Mouse (Mus musculus) hindbrain, embryonic 10.5 days (tissue): ENCODE measurements around the gene St3gal4. TPM values are rescaled to one million over a fixed set of nuclear protein-coding genes. Genes with fewer than 3 reads are reported as not detected.

Source experiments
- DNase-seq: peaks from one replicate; pipeline ENCODE4 v3.0.0-alpha.2; 2017; ENCODE audit warnings: low spot score
- H3K27ac ChIP-seq: fragments of 300-500 bp; sonication (generic); 2 replicates; pipeline ENCODE4 v1.5.1; 2016; ENCODE audit warnings: mild to moderate bottlenecking, moderate library complexity
- H3K27me3 ChIP-seq: fragments of 300-500 bp; sonication (generic); 2 replicates; pipeline ENCODE4 v1.6.1; 2016; ENCODE audit warnings: mild to moderate bottlenecking; ENCODE audit not compliant: poor library complexity, insufficient read depth, severe bottlenecking
- H3K36me3 ChIP-seq: fragments of 300-500 bp; sonication (generic); 2 replicates; pipeline ENCODE4 v1.6.1; 2016; ENCODE audit warnings: mild to moderate bottlenecking, moderate library complexity
- H3K4me1 ChIP-seq: fragments of 300-500 bp; sonication (generic); replicated peaks from 2 replicates; pipeline ENCODE4 v1.6.1; 2016; ENCODE audit warnings: mild to moderate bottlenecking
- H3K4me3 ChIP-seq: fragments of 300-500 bp; sonication (generic); 2 replicates; pipeline ENCODE4 v1.5.1; 2016; ENCODE audit warnings: mild to moderate bottlenecking, moderate library complexity
- H3K9me3 ChIP-seq: fragments of 300-500 bp; sonication (generic); 2 replicates; pipeline ENCODE4 v1.6.1; 2016; ENCODE audit warnings: mild to moderate bottlenecking, moderate library complexity
- WGBS: fragments of 180-500 bp; shearing (Covaris S2); methylation state at CpG from one replicate; pipeline ENCODE4 v1.1.7; 2016; 5-methylcytosine and 5-hydroxymethylcytosine counted together
- polyA plus RNA-seq: library from polyadenylated mRNA; unstranded; fragments of >200 nt; fragmentation: Nextera tagmentation; extraction: Ambion mirVana; gene quantifications from 2 replicates; pipeline ENCODE4 v1.2.1, GENCODE M21; 2016

Gene St3gal4
- polyA plus RNA-seq, 1 experiment from 2014 or later = 10.3 TPM

DNA sequence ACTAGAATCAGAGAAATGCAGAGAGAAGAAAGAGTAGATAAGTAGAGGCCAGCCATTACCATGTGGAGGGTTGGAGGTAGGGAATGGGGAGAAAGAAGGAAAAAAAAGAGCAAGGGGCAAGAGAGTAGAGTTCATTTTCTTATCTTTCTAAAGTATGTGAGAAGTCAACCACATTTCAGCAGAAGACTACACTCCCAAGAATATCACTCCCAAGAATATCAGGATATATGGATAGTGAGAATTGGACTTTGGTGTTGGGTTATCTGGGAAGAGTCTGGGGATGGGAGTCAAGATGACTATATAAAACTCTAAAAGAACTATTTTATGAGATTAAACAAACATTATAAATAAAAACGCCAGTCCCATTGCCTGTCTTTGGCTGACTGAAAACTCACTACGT is 26.2 kb downstream of the St3gal4 start:
- DNase-seq = no peak
- WGBS = 93% methylated on average over 2 of the region's 2 CpGs
- H3K4me1 ChIP-seq = no peaks in the 10 kb centered on the region

DNA sequence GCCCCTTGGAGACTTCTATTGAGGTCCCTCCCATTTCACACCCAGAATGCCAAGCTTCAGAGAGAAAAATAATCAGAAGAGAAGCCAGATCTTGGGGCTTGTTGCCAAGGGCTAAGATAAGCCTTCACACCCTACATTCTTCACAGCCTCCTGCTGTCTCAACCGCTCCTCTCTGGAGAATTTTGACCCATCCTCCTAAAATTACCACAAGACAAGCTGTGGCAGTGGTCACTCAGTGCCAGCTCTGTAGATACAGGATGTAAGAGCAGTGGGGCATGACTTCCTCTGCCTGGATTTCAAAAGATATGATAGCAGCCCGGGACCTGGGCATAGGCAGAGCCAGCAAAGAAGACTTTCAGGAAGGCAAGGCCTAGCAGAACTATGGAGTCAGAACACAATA is 57.6 kb downstream of the St3gal4 start:
- 71% methylated on average over 2 of the region's 2 CpGs for WGBS
- no peaks in the 10 kb centered on the region for H3K27me3 ChIP-seq
- no peak for DNase-seq
- peaks cover 6% of the 10 kb centered on the region for H3K4me1 ChIP-seq
- no peak overlapping the region for H3K27ac ChIP-seq
- no peaks in the 10 kb centered on the region for H3K9me3 ChIP-seq
- H3K4me3 ChIP-seq = no peak overlapping the region
- H3K36me3 ChIP-seq = no peaks in the 10 kb centered on the region

More for the DNA sequence above, 26.2 kb downstream of the St3gal4 start:
- no peaks in the 10 kb centered on the region for H3K27me3 ChIP-seq
- no peak overlapping the region for H3K4me3 ChIP-seq
- no peaks in the 10 kb centered on the region for H3K36me3 ChIP-seq
- no peaks in the 10 kb centered on the region for H3K9me3 ChIP-seq
- H3K27ac ChIP-seq = no peak overlapping the region

DNA sequence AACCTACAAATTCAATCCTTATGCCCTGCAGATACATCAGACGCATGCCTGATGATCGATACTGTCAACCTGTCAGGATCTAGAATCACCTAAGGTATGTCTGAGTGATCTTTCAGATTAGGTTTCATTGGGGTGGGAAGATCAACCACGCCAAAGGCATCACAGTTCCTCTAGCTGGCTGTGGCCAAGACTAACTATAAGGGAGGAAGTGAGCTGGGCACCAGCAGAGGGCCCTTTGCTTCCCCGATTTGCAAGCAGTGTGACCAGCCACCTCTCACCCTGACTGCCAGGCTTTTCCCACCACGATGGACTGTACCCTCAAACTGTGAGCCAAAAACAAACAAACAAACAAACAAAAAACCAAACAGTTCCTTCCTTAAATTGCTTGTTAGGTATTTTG is 59.2 kb downstream of the St3gal4 start:
- H3K4me3 ChIP-seq = no peak overlapping the region
- WGBS = 91% methylated on average over 5 of the region's 5 CpGs
- no peaks in the 10 kb centered on the region for H3K36me3 ChIP-seq
- DNase-seq = no peak
- H3K27ac ChIP-seq = no peak overlapping the region
- no peaks in the 10 kb centered on the region for H3K9me3 ChIP-seq
- no peaks in the 10 kb centered on the region for H3K27me3 ChIP-seq
- peaks cover 6% of the 10 kb centered on the region for H3K4me1 ChIP-seq

DNA sequence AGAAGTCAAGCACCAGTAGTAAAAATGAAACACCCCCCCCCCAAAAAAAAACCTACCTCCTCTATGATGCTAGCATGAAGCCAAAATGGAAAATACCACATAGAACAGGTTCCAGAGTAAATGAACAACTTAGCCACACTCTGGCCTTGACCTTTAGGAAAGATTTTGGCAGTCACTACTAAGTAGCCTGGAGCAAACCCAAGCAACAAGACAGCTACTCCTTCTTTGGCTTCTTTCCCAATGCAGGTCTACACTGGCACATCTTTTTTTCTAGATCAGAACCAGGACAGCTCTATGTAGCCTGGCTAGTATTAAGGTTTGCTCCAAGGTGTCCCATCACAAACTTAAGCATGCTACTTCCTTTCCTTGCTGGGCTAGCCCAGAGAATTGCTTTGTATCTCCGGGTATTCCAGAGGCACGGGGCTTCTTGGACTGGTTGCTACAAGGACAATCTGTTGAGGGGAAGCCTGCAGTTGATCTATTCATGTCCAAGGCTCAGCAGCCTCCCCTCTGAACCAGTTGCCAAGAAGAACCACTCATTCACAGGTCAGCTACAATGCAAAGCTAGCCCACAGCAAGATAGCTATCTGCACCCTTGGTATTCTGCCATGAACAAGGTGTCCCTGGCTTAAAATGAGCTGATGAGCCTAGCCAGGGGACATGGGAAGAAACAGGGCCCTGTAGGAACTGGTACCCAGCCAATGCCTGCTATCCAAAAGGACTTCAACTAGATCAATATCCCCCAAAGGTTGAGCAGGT is 60.3 kb downstream of the St3gal4 start:
- DNase-seq = no peak
- Histone ChIP-seq H3K27ac (no peak overlapping the region), H3K27me3 (no peaks in the 10 kb centered on the region), H3K36me3 (no peaks in the 10 kb centered on the region), H3K9me3 (no peaks in the 10 kb centered on the region), H3K4me1 (peaks cover 6% of the 10 kb centered on the region), H3K4me3 (no peak overlapping the region)
- WGBS = 95% methylated on average over 2 of the region's 2 CpGs

DNA sequence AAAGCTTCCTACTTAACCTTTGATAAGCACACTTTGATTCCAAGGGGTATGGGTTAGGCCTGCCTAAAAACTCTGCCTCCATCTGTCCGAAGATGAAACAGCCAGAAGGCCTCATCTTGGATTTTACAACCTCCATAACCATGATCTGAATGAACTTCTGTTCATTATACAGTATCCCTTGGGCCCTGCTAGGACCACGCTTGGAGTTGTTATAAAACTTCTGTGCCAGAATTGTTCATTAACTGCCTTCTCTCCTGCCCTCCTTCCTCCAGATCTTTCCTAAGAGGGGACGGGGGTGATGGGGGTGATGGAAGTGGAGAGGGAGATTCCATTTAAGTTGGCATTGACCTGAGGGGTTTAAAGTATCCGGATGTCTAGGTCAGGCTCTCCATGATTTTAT is 60.9 kb downstream of the St3gal4 start:
- no peaks in the 10 kb centered on the region for H3K9me3 ChIP-seq
- no peak overlapping the region for H3K4me3 ChIP-seq
- no peak for DNase-seq
- H3K27me3 ChIP-seq = no peaks in the 10 kb centered on the region
- peaks cover 4% of the 10 kb centered on the region for H3K36me3 ChIP-seq
- 91% methylated on average over 4 of the region's 4 CpGs for WGBS
- H3K4me1 ChIP-seq = peaks cover 6% of the 10 kb centered on the region
- no peak overlapping the region for H3K27ac ChIP-seq

DNA sequence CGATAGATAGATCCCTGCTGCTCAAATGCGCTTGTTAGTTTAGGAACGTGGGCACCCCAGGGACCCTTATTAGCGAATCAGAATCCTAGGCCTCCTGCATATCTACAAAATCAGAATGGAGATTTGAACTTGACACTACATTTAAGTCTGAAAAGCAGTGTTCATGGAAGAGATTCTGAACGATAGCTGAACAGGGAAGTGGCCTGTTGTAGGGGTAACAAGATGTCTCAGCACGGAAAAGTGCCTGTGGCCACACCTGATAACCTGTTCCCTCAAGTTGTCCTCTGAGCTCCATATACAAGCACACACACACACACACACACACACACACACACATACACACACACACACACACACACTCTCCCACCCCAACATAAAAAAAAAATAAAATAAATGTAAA is 61.4 kb downstream of the St3gal4 start:
- Histone ChIP-seq H3K9me3 (no peaks in the 10 kb centered on the region), H3K27ac (no peak overlapping the region), H3K36me3 (peaks cover 9% of the 10 kb centered on the region), H3K27me3 (no peaks in the 10 kb centered on the region), H3K4me3 (no peak overlapping the region), H3K4me1 (peaks cover 6% of the 10 kb centered on the region)
- 85% methylated on average over 6 of the region's 6 CpGs for WGBS
- no peak for DNase-seq

DNA sequence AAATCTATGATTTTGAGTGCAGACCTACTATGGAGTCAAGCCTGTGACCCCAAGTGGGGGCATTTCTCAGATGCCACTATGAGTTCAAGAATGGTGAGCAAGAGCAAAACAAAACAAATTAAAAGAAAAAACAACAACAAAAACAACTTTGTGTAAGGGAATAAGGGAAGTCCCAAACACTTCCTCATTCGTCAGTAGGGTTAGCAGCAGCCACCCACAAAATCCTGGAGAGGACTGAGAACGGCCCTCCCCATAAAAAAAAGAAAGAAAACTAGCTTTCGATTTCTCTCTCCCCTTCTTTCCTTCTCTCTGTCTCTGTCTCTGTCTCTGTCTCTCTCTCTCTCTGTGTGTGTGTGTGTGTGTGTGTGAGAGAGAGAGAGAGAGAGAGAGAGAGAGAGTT is 62.5 kb downstream of the St3gal4 start:
- H3K27me3 ChIP-seq = no peaks in the 10 kb centered on the region
- no peaks in the 10 kb centered on the region for H3K9me3 ChIP-seq
- DNase-seq = no peak
- peaks cover 5% of the 10 kb centered on the region for H3K4me1 ChIP-seq
- H3K36me3 ChIP-seq = peaks cover 14% of the 10 kb centered on the region
- 94% methylated on average over 3 of the region's 3 CpGs for WGBS
- H3K4me3 ChIP-seq = no peak overlapping the region
- no peak overlapping the region for H3K27ac ChIP-seq

DNA sequence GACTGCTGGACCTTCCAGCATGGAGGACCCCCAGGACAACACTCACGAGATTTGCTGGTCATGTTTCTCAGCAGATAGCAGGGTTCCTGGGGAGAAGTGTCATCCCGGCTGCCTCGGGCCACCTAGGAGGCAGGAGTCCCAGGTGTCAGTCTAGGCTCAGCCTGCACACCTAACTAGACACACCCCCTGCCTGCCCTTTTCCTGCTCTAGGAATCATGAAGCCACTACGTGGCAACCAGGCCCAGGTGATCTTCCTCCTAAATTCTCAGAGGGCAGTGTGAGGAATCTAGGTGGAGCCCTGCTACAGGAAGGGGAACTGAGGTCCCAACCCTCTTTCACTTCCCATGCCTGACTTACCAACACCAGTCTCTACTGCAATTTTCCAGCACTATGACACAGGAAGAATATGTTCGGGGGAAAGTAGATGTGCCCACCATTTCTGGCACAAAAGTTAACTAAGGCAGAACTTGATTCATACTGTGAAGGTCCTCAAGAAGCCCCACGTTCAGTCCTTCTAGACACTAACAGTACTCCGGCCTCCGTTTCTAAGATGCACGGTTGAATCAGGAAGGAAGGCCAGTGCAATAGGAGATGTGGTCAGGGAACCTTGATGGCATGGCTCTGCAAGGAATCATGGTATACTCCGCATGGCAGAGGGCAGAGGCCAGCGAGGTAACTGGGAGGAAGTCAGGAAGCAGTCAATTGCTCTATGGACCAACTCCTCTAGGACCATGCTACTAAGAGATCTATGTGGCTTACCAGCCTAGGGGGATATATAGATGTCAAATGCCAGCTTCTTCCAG is 63.3 kb downstream of the St3gal4 start:
- 91% methylated on average over 11 of the region's 11 CpGs for WGBS
- H3K27ac ChIP-seq = no peak overlapping the region
- H3K4me3 ChIP-seq = no peak overlapping the region
- no peaks in the 10 kb centered on the region for H3K4me1 ChIP-seq
- H3K36me3 ChIP-seq = peaks cover 14% of the 10 kb centered on the region
- H3K27me3 ChIP-seq = no peaks in the 10 kb centered on the region
- no peak for DNase-seq
- no peaks in the 10 kb centered on the region for H3K9me3 ChIP-seq

DNA sequence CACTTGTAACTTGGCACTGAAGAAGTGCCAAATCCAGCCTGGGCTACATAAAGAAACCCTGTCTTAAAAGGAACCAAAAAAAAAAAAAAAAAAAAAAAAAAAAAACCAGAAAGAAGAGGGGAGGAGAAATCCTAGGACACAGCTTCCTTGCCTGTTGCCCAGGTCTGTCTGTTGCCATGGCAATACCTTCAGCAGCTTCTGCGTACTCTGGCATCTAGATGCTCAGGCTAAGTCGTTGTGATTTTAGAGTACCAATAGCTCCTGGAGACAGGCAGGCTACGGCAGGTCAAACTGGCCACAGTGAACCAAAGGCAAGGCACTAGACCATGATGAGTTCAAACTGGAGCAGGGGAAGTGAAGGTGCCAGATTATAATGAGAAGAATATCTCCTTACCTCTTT is 65.4 kb downstream of the St3gal4 start:
- Histone ChIP-seq H3K36me3 (peaks cover 14% of the 10 kb centered on the region), H3K27ac (no peak overlapping the region), H3K9me3 (no peaks in the 10 kb centered on the region), H3K4me3 (no peak overlapping the region), H3K27me3 (no peaks in the 10 kb centered on the region), H3K4me1 (no peaks in the 10 kb centered on the region)
- WGBS = 86% methylated on average over 3 of the region's 3 CpGs
- no peak for DNase-seq

DNA sequence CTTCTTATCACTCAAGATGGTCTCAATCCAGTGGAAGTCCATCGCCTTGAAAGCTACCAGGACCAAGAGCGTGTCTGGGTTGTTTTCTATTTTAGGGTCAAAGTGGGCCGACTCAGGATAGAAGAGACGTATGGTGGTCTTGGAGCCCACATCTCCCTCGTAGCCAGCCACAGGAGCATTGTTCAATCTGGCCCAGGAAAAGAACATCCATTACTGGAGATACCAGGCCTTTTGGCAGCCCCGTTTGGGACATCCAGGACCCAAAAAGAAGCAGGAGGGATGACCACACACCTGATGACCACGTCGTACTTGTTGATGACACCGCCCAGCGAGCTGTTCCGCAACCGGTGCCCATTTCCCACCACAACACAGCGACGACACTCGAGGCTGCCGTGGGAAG is 66.0 kb downstream of the St3gal4 start:
- no peaks in the 10 kb centered on the region for H3K4me1 ChIP-seq
- 95% methylated on average over 16 of the region's 16 CpGs for WGBS
- no peaks in the 10 kb centered on the region for H3K27me3 ChIP-seq
- H3K36me3 ChIP-seq = peaks cover 14% of the 10 kb centered on the region
- H3K27ac ChIP-seq = no peak overlapping the region
- H3K9me3 ChIP-seq = no peaks in the 10 kb centered on the region
- DNase-seq = no peak
- H3K4me3 ChIP-seq = no peak overlapping the region

DNA sequence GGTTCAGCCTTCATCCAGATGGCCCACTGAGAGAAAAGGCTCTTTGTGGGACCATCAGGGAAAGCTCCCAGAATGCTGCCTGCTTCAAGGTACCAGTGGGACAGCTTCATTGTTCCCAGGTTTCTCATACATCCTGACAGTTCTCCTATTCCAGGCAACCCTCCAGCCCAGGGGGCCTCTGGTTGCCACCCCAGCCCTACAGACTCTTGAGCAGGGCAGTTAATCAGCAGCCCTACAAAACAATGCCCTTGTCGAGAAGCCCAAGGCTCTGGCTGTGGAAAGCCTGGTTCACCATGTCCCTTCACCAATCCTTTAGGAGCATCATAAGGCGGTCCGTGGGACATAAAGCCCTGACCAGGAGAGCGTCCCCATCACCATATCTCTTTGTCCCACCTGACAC is 66.4 kb downstream of the St3gal4 start:
- no peak for DNase-seq
- Histone ChIP-seq H3K36me3 (peaks cover 15% of the 10 kb centered on the region), H3K27me3 (no peaks in the 10 kb centered on the region), H3K9me3 (no peaks in the 10 kb centered on the region), H3K4me3 (no peak overlapping the region), H3K4me1 (no peaks in the 10 kb centered on the region), H3K27ac (no peak overlapping the region)
- WGBS = 91% methylated on average over 4 of the region's 4 CpGs

DNA sequence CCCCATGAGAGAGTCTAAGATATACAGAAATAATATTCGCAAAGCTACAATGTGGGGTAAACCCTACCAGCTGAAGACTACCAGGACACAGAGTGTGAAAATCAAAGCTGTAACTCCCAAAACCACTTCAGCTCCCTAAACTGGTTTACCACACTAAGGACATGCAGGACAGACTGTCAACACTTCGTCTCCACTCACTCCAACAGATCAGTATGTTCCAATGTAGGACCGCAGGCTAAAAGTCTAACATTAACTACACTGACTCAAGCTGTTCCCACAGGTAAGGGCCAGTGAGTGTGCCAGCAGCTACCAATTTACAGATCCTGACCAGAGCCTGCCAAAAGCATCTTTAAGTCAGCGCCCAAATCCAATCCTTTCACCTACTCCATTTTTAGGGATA is 67.4 kb downstream of the St3gal4 start:
- no peaks in the 10 kb centered on the region for H3K9me3 ChIP-seq
- no peaks in the 10 kb centered on the region for H3K27me3 ChIP-seq
- H3K36me3 ChIP-seq = peaks cover 16% of the 10 kb centered on the region
- DNase-seq = no peak
- H3K4me3 ChIP-seq = no peak overlapping the region
- no peak overlapping the region for H3K27ac ChIP-seq
- 94% methylated on average over 4 of the region's 4 CpGs for WGBS
- H3K4me1 ChIP-seq = no peaks in the 10 kb centered on the region

DNA sequence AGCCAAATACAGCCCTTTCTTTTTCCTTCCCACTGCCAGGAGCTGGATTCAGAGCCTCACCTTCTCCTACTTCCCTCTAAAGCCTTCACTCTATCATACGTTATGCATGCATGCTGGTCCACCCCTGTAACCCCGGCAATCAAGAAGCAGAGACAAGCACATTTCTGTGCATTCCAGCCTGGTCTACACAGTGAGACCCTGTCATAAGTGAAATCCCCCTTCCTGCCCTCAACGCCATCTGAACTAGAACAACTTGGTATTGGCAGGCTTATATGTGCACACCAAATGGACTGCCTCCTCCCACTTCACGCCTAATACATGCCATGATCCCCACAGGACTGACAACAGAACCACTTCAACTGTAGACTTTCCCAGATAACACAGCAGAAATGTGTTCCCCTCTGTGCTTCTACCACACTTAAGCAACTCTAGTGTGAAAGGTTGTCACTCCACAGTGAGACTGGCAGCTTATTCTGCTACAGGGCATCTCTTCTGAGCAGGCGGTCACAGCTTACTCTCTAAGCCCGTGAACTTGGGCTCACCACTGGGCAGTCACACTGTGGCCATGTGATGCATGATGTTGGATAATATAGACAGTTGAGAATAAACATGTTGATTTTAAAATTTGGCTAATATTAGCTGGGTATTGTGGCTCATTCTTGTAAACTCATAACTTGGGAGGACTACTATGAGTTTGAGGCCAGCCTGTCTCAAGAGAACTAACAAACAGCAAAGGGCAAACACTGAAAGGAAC is 68.2 kb downstream of the St3gal4 start:
- H3K4me3 ChIP-seq = no peak overlapping the region
- H3K36me3 ChIP-seq = peaks cover 16% of the 10 kb centered on the region
- no peaks in the 10 kb centered on the region for H3K4me1 ChIP-seq
- H3K9me3 ChIP-seq = no peaks in the 10 kb centered on the region
- H3K27me3 ChIP-seq = no peaks in the 10 kb centered on the region
- H3K27ac ChIP-seq = no peak overlapping the region
- 95% methylated on average over 6 of the region's 6 CpGs for WGBS
- DNase-seq = no peak
